Mouse (Mus musculus): ENCODE results near the gene Gadd45a.

DNA sequence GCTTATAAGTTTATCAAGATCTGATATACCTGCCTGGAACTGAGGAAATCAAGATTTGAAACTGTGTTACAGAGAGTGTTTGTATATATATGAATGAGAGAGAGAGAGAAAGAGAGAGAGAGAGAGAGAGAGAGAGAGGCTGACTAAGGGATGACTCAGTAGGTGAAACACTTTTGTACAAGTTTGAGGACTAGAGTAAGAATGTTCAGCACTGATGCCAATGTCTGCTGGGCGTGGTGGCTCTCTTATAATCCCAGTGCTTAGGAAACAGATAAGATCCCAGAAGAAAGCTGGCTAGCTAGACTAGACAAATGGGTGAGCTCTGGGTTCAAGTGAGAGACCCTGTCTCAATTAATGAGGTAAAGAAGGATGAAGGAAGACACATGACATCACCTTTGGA lies 34.4 kb upstream of the Gadd45a start:
- TF ChIP-seq POLR2A (IDR thresholded peaks at IDR 0.05; ENCODE audit: low read depth, low read length) (no peak), CTCF (conservative IDR thresholded peaks at IDR 0.05; ENCODE audit: insufficient read depth, insufficient read length, low read depth, low read length) (no peak)

Measured in kidney, adult 2 months (tissue).